Mouse (Mus musculus) lung, embryonic 14.5 days (tissue): ENCODE data around the gene Rab44. TPM values are rescaled to one million over a fixed set of nuclear protein-coding genes. Genes with fewer than 3 reads are reported as not detected.

Source experiments
- ATAC-seq: fragments of 200-750 bp; cut with Nextera tagmentation; 2 replicates; pipeline ENCODE4 v1.8.0; 2017; ENCODE audit warnings: mild to moderate bottlenecking, moderate TSS enrichment, moderate library complexity; ENCODE audit not compliant: insufficient read depth
- DNase-seq: peaks from one replicate; pipeline ENCODE4 v3.0.0-alpha.2; 2015
- H3K27ac ChIP-seq: fragments of 300-500 bp; sonication (generic); 2 replicates; pipeline ENCODE4 v1.5.1; 2014; ENCODE audit warnings: low read depth, mild to moderate bottlenecking, moderate library complexity
- H3K27me3 ChIP-seq: fragments of 300-500 bp; sonication (generic); 2 replicates; pipeline ENCODE4 v1.6.1; 2014; ENCODE audit warnings: low read length, control low read depth; ENCODE audit not compliant: insufficient read depth
- H3K36me3 ChIP-seq: fragments of 300-500 bp; sonication (generic); 2 replicates; pipeline ENCODE4 v1.6.1; 2014; ENCODE audit warnings: control low read depth; ENCODE audit not compliant: insufficient read depth
- H3K4me1 ChIP-seq: fragments of 300-500 bp; sonication (generic); 2 replicates; pipeline ENCODE4 v1.6.1; 2014; ENCODE audit warnings: antibody characterized with exemption, control low read depth; ENCODE audit not compliant: insufficient read depth
- H3K4me2 ChIP-seq: fragments of 300-500 bp; sonication (generic); 2 replicates; pipeline ENCODE4 v1.6.1; 2014; ENCODE audit warnings: mild to moderate bottlenecking
- H3K4me3 ChIP-seq: fragments of 300-500 bp; sonication (generic); 2 replicates; pipeline ENCODE4 v1.5.1; 2014; ENCODE audit warnings: low read depth, low read length
- H3K9ac ChIP-seq: fragments of 300-500 bp; sonication (generic); 2 replicates; pipeline ENCODE4 v1.6.1; 2014
- H3K9me3 ChIP-seq: fragments of 300-500 bp; sonication (generic); 2 replicates; pipeline ENCODE4 v1.6.1; 2016; ENCODE audit warnings: low read depth, low read length, control low read depth
- CTCF ChIP-seq: IDR thresholded peaks from 2 replicates; pipeline ENCODE4 v1.5.1; 2016; ENCODE audit warnings: antibody characterized with exemption, low read depth
- WGBS: fragments of 180-500 bp; shearing (Covaris S2); extraction: QIAGEN DNeasy Blood & Tissue Kit; methylation state at CpG from one replicate; pipeline ENCODE4 v1.1.7; 2014; 5-methylcytosine and 5-hydroxymethylcytosine counted together
- polyA plus RNA-seq: library from polyadenylated mRNA; unstranded; fragments of >200 nt; fragmentation: Nextera tagmentation; extraction: Ambion mirVana; gene quantifications from 2 replicates; pipeline ENCODE4 v1.2.1, GENCODE M21; 2014

Gene Rab44
- polyA plus RNA-seq, 1 experiment from 2014 or later = 1.1 TPM

GRCm38 (mm10) chr17:29149766-29150165 is 35.8 kb downstream of the Rab44 start:
- Histone ChIP-seq H3K4me3 (no peak overlapping the region), H3K27me3 (no peaks in the 10 kb centered on the region), H3K36me3 (no peaks in the 10 kb centered on the region), H3K4me1 (no peaks in the 10 kb centered on the region), H3K4me2 (no peak overlapping the region), H3K27ac (no peak overlapping the region), H3K9ac (no peak overlapping the region), H3K9me3 (no peaks in the 10 kb centered on the region)
- ATAC-seq = no peak
- no peak for DNase-seq
- 73% methylated on average over 7 of the region's 7 CpGs for WGBS
- no peak for TF ChIP-seq CTCF

DNA sequence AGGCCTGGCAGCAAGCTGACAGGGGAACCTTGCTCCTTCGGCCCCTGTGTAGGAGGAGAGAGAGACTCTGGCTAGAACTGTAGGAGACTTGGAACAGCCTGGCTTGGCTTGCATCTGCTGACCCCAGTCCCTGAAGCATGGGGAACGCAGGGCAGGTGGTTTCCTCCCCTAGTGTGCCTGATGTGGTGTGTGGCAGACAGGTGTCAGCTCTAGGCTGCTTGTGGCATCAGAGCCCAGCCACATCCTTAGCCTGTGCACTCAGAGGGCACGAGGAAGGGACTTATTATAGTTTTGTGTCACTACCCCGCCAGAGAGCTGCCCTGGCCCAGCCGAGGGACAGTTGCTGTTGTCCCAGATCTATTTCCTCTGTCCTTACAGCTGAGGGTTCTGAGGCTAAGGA is 38.6 kb downstream of the Rab44 start:
- 57% methylated on average over 5 of the region's 5 CpGs for WGBS
- Histone ChIP-seq H3K9ac (no peak overlapping the region), H3K4me1 (no peaks in the 10 kb centered on the region), H3K4me2 (no peak overlapping the region), H3K27me3 (no peaks in the 10 kb centered on the region), H3K4me3 (no peak overlapping the region), H3K36me3 (no peaks in the 10 kb centered on the region), H3K27ac (no peak overlapping the region), H3K9me3 (no peaks in the 10 kb centered on the region)
- ATAC-seq (no peak), DNase-seq (no peak)
- no peak for TF ChIP-seq CTCF

DNA sequence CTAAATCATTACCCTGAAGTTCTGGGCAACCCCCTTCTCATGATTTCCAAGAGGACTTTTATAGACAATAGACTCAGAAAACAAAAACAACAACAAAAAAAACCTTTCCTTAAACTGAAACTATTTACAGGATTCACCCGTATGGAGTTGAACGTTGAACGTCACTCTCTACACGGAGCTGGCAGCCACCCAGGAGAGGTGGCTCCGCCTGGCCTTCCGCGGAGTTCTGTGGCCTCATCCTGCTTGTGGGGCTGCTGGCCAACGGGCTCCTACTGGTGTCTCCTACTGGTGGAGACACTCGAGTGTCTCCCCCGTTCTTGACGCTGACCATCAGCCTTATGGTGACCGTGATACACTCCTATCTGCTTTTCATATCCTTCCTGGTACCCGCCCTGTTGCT is 40.3 kb downstream of the Rab44 start:
- H3K27ac ChIP-seq = no peak overlapping the region
- WGBS = 65% methylated on average over 13 of the region's 13 CpGs
- H3K4me2 ChIP-seq = no peak overlapping the region
- H3K36me3 ChIP-seq = no peaks in the 10 kb centered on the region
- no peak overlapping the region for H3K9ac ChIP-seq
- H3K27me3 ChIP-seq = no peaks in the 10 kb centered on the region
- ATAC-seq (no peak), DNase-seq (no peak)
- H3K4me3 ChIP-seq = no peak overlapping the region
- H3K4me1 ChIP-seq = no peaks in the 10 kb centered on the region
- no peaks in the 10 kb centered on the region for H3K9me3 ChIP-seq
- no peak for TF ChIP-seq CTCF

DNA sequence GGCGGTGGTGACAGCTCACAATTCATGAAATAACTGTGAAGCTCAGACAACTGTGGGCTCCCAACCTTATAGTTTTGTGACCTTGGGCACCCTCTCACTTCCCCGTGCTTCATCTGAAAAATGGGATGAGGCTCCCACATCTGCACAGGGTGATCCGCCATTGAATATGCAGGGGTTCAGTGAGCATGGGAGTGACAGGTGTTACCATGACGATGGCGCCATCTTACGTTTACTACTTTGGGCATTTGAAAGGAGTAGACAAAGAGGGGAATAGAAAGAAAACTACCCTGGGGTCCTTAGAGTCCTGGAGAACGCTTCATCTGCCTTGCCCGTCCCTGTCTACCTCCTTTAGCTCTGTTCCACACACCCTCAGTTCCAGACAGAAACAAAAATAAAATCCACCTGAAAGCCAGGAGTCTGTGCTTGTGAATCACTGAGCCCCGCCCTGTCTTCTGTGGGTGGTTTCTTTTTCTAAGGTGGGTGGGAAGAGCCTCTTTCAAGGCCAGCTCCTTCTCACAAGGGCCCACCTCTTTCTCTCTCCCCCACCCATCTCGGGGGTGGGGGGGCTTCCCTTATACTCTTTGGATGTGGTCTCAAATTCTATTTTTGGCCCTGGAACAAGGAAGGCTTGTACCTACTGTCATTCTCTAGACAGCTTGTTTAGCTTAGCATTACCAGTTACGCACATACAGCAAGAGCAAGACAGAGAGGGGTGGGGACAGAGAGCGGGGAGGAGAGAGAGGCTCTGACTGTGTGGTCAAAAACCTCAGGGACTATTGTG is 41.6 kb downstream of the Rab44 start:
- H3K4me2 ChIP-seq = no peak overlapping the region
- DNase-seq (no peak), ATAC-seq (peak; percentile 49; the same call in 1 of the 2 replicates)
- 62% methylated on average over 12 of the region's 12 CpGs for WGBS
- no peaks in the 10 kb centered on the region for H3K36me3 ChIP-seq
- TF ChIP-seq CTCF = no peak
- H3K27ac ChIP-seq = no peak overlapping the region
- no peak overlapping the region for H3K9ac ChIP-seq
- H3K9me3 ChIP-seq = no peaks in the 10 kb centered on the region
- no peaks in the 10 kb centered on the region for H3K4me1 ChIP-seq
- H3K27me3 ChIP-seq = no peaks in the 10 kb centered on the region
- no peak overlapping the region for H3K4me3 ChIP-seq

GRCm38 (mm10) chr17:29156396-29156795 is 42.5 kb downstream of the Rab44 start:
- no peak for ATAC-seq
- TF ChIP-seq CTCF = no peak
- H3K27me3 ChIP-seq = no peaks in the 10 kb centered on the region
- H3K4me2 ChIP-seq = no peak overlapping the region
- H3K4me3 ChIP-seq = no peak overlapping the region
- no peaks in the 10 kb centered on the region for H3K9me3 ChIP-seq
- no peaks in the 10 kb centered on the region for H3K36me3 ChIP-seq
- no peak overlapping the region for H3K27ac ChIP-seq
- no peak for DNase-seq
- no peak overlapping the region for H3K9ac ChIP-seq
- H3K4me1 ChIP-seq = no peaks in the 10 kb centered on the region
- WGBS = 81% methylated on average over 16 of the region's 16 CpGs

- no peaks in the 10 kb centered on the region for H3K36me3 ChIP-seq
- H3K4me1 ChIP-seq = no peaks in the 10 kb centered on the region
- no peak overlapping the region for H3K27ac ChIP-seq
- no peak overlapping the region for H3K4me2 ChIP-seq
- no peak for TF ChIP-seq CTCF
- no peaks in the 10 kb centered on the region for H3K27me3 ChIP-seq
- ATAC-seq (no peak), DNase-seq (no peak)
- H3K4me3 ChIP-seq = no peak overlapping the region
- no peak overlapping the region for H3K9ac ChIP-seq
- WGBS = 63% methylated on average over 8 of the region's 8 CpGs
- H3K9me3 ChIP-seq = no peaks in the 10 kb centered on the region
Measured at GRCm38 (mm10) chr17:29156866-29157265, 42.9 kb downstream of the Rab44 start.

GRCm38 (mm10) chr17:29158899-29159298 is 45.0 kb downstream of the Rab44 start:
- no peaks in the 10 kb centered on the region for H3K36me3 ChIP-seq
- ATAC-seq = no peak
- H3K4me3 ChIP-seq = no peak overlapping the region
- no peaks in the 10 kb centered on the region for H3K9me3 ChIP-seq
- no peak for TF ChIP-seq CTCF
- no peaks in the 10 kb centered on the region for H3K4me1 ChIP-seq
- DNase-seq = no peak
- H3K27ac ChIP-seq = no peak overlapping the region
- 87% methylated on average over 15 of the region's 15 CpGs for WGBS
- H3K9ac ChIP-seq = no peak overlapping the region
- no peak overlapping the region for H3K4me2 ChIP-seq
- H3K27me3 ChIP-seq = no peaks in the 10 kb centered on the region
